Mouse (Mus musculus) lung, postnatal 0 days (tissue): Measurements from ENCODE around the gene Wnt10a. TPM values are rescaled to one million over a fixed set of nuclear protein-coding genes. Genes with fewer than 3 reads are reported as not detected.
"Not testable (repeated sequence)": the region's sequence is repeated elsewhere in the genome, so short reads cannot be mapped to it uniquely, and the experiment has no call there.

Experiments used
- ATAC-seq: fragments of 200-750 bp; cut with Nextera tagmentation; 2 replicates; pipeline ENCODE4 v1.8.0; 2017; ENCODE audit warnings: moderate library complexity
- DNase-seq: peaks from one replicate; pipeline ENCODE4 v3.0.0-alpha.2; 2016; ENCODE audit warnings: low spot score
- H3K27ac ChIP-seq: fragments of 300-500 bp; sonication (generic); 2 replicates; pipeline ENCODE4 v1.5.1; 2014; ENCODE audit warnings: antibody characterized with exemption, mild to moderate bottlenecking, low read length, mixed read lengths
- H3K27me3 ChIP-seq: fragments of 300-500 bp; sonication (generic); replicated peaks from 2 replicates; pipeline ENCODE4 v1.6.1; 2014; ENCODE audit warnings: low read length, mixed read lengths; ENCODE audit not compliant: insufficient read depth
- H3K36me3 ChIP-seq: fragments of 300-500 bp; sonication (generic); 2 replicates; pipeline ENCODE4 v1.6.1; 2014; ENCODE audit warnings: low read length, mixed read lengths; ENCODE audit not compliant: insufficient read depth
- H3K4me1 ChIP-seq: fragments of 300-500 bp; sonication (generic); 2 replicates; pipeline ENCODE4 v1.6.1; 2014; ENCODE audit warnings: antibody characterized with exemption, low read depth, low read length, mixed read lengths; ENCODE audit not compliant: insufficient read depth
- H3K4me2 ChIP-seq: fragments of 300-500 bp; sonication (generic); replicated peaks from 2 replicates; pipeline ENCODE4 v1.6.1; 2014; ENCODE audit warnings: low read depth, mild to moderate bottlenecking, low read length, moderate library complexity, mixed read lengths
- H3K4me3 ChIP-seq: fragments of 300-500 bp; sonication (generic); 2 replicates; pipeline ENCODE4 v1.5.1; 2014; ENCODE audit warnings: low read depth, low read length
- H3K9ac ChIP-seq: fragments of 300-500 bp; sonication (generic); replicated peaks from 2 replicates; pipeline ENCODE4 v1.6.1; 2014; ENCODE audit warnings: low read depth, mild to moderate bottlenecking
- H3K9me3 ChIP-seq: fragments of 300-500 bp; sonication (generic); 2 replicates; pipeline ENCODE4 v1.6.1; 2016; ENCODE audit warnings: low read length, mixed read lengths
- CTCF ChIP-seq: IDR thresholded peaks from 2 replicates; pipeline ENCODE4 v1.5.1; 2016; ENCODE audit warnings: antibody characterized with exemption, mild to moderate bottlenecking
- EP300 ChIP-seq: IDR thresholded peaks from 2 replicates; pipeline ENCODE4 v1.6.1; 2016; ENCODE audit warnings: antibody characterized with exemption, mild to moderate bottlenecking, control low read depth
- WGBS: fragments of 180-500 bp; shearing (Covaris S2); extraction: QIAGEN DNeasy Blood & Tissue Kit; methylation state at CpG from one replicate; pipeline ENCODE4 v1.1.7; 2014; 5-methylcytosine and 5-hydroxymethylcytosine counted together
- polyA plus RNA-seq: library from polyadenylated mRNA; unstranded; fragments of >200 nt; fragmentation: Nextera tagmentation; extraction: Ambion mirVana; gene quantifications from 2 replicates; pipeline ENCODE4 v1.2.1, GENCODE M21; 2015

The Wnt10a gene
- polyA plus RNA-seq, 1 experiment from 2014 or later, result not detected

- 11% methylated on average over 14 of the region's 14 CpGs for WGBS
These were observed 25.9 kb downstream of the Wnt10a start for GRCm38 (mm10) chr1:74817219-74817618.

GRCm38 (mm10) chr1:74818509-74818908, 27.2 kb downstream of the Wnt10a start:
- no peak for TF ChIP-seq CTCF
- TF ChIP-seq EP300, result no peak

More at GRCm38 (mm10) chr1:74817219-74817618, 25.9 kb downstream of the Wnt10a start:
- ATAC-seq, result peak; percentile 25; the same call in 1 of the 2 replicates
- H3K9me3 ChIP-seq, result no peaks in the 10 kb centered on the region
- no peaks in the 10 kb centered on the region for H3K27me3 ChIP-seq
- H3K36me3 ChIP-seq, result no peaks in the 10 kb centered on the region
- H3K4me1 ChIP-seq, result no peaks in the 10 kb centered on the region
- H3K27ac ChIP-seq, result peak overlapping the region; percentile 85
- peak overlapping the region; percentile 73 for H3K4me2 ChIP-seq
- H3K4me3 ChIP-seq, result peak overlapping the region; percentile 71
- no peak for DNase-seq
- H3K9ac ChIP-seq, result peak overlapping the region; percentile 79
- no peak for TF ChIP-seq EP300
- TF ChIP-seq CTCF, result no peak

GRCm38 (mm10) chr1:74823598-74823997, 32.3 kb downstream of the Wnt10a start:
- H3K4me1 ChIP-seq, H3K4me3 ChIP-seq, H3K36me3 ChIP-seq, DNase-seq, H3K27me3 ChIP-seq, H3K9ac ChIP-seq, H3K27ac ChIP-seq, H3K4me2 ChIP-seq, ATAC-seq, H3K9me3 ChIP-seq: not testable (repeated sequence)
- WGBS, result 91% methylated on average over 4 of the region's 4 CpGs

More at GRCm38 (mm10) chr1:74818509-74818908, 27.2 kb downstream of the Wnt10a start:
- no peaks in the 10 kb centered on the region for H3K4me1 ChIP-seq
- no peak overlapping the region for H3K27ac ChIP-seq
- H3K4me3 ChIP-seq, result no peak overlapping the region
- H3K4me2 ChIP-seq, result no peak overlapping the region
- no peaks in the 10 kb centered on the region for H3K9me3 ChIP-seq
- DNase-seq, result no peak
- WGBS, result 100% methylated on average over 1 of the region's 1 CpGs
- H3K27me3 ChIP-seq, result no peaks in the 10 kb centered on the region
- no peak for ATAC-seq
- no peak overlapping the region for H3K9ac ChIP-seq
- H3K36me3 ChIP-seq, result no peaks in the 10 kb centered on the region

DNA sequence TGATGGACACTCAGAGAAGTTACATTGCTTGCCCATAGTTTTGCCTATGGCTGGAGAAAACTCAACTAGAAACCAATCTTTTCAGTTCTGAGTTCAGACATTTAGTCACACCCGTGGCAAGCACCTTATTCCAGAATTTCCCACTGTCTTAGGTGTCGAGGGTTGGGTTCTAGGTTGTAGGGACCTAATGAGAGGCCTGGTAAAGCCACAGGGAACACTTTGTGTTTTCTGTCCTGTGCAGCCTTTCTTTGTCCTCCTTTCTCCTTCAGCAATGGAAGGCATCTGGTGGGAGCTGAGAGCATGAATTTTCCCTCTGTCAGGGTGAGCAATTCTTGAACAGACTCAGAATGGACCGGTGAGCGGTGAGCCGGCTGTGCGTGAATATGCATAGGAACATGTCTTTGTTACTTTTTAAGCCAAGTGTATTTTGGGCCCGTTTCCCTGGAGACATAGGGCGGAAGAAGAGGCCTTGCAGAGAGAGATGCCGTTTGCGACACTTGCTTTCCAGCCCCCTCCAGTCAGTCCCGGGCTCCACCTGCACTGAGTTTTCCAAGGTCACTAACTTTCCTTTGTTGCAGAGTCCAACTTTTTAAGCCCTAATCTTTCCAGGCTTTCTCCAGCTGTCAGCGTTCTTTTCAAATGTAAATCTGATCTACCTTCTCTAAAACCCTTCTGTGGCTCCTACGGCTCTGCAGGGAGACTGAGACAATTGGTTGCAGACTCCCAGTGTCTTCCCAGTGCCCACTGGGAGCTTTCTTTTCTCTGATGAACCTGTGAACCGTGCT, 33.4 kb downstream of the Wnt10a start:
- Histone ChIP-seq H3K4me1 (no peaks in the 10 kb centered on the region), H3K4me3 (no peak overlapping the region), H3K27me3 (no peaks in the 10 kb centered on the region), H3K9ac (no peak overlapping the region), H3K36me3 (no peaks in the 10 kb centered on the region), H3K9me3 (no peaks in the 10 kb centered on the region), H3K27ac (no peak overlapping the region), H3K4me2 (no peak overlapping the region)
- 34% methylated on average over 14 of the region's 14 CpGs for WGBS
- ATAC-seq, result no peak
- TF ChIP-seq EP300 (no peak), CTCF (no peak)
- DNase-seq, result no peak

DNA sequence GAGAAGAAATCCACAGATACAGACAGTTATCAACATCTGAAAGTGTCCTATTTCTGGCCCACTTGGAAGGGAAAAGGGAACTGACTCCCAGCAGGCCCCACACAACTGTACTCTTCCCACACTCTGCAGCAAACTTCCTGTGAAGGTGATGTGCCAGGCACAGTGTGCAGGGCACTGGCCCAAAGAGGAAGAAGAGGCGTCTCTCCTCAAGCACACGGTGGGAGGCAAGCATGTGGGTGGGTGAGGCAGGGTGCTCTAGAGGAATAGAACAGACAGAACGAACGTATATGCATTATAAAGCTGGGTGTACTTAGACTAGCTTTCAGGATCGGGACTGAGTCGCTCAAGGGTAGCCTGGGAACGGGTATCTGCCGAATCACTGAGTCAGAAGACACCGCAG, 38.7 kb downstream of the Wnt10a start:
- no peaks in the 10 kb centered on the region for H3K4me1 ChIP-seq
- H3K9ac ChIP-seq, result no peak overlapping the region
- WGBS, result 72% methylated on average over 9 of the region's 9 CpGs
- H3K4me3 ChIP-seq, result no peak overlapping the region
- DNase-seq, result no peak
- H3K4me2 ChIP-seq, result no peak overlapping the region
- ATAC-seq, result no peak
- H3K9me3 ChIP-seq, result no peaks in the 10 kb centered on the region
- H3K36me3 ChIP-seq, result no peaks in the 10 kb centered on the region
- no peak overlapping the region for H3K27ac ChIP-seq
- no peaks in the 10 kb centered on the region for H3K27me3 ChIP-seq
- TF ChIP-seq CTCF (no peak), EP300 (no peak)

DNA sequence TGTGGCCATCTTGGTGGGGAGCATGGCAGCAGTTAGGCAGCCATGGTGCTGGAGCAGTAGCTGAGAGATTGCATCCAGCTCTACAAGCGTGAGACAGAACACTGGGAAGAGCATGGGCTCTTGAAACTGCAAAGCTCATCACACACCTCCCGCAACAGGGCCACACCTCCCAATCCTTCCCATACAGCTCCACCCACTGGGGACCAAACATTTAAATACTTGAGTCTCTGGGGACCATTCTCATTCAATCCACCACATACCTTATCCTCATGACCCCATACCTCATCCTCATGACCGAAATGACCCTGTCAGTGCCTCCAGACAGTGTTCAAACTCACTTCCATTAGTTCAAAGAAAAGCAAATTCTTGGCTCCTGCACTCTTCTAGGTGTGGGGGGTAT, 41.9 kb downstream of the Wnt10a start:
- Histone ChIP-seq H3K36me3 (no peaks in the 10 kb centered on the region), H3K9ac (no peak overlapping the region), H3K27ac (no peak overlapping the region), H3K4me3 (no peak overlapping the region), H3K4me1 (no peaks in the 10 kb centered on the region), H3K27me3 (no peaks in the 10 kb centered on the region), H3K9me3 (no peaks in the 10 kb centered on the region), H3K4me2 (no peak overlapping the region)
- 64% methylated on average over 3 of the region's 3 CpGs for WGBS
- DNase-seq (no peak), ATAC-seq (no peak)
- TF ChIP-seq EP300, result no peak
- TF ChIP-seq CTCF, result no peak
